Mouse (Mus musculus) induced T-regulatory cell, adult 2 months (primary cell): ENCODE results near the gene Tldc2.
A peak's percentile ranks its signal among the peaks of the same experiment; 100 is the strongest.

Experiments used
- DNase-seq: peaks from one replicate; pipeline ENCODE4 v3.0.0-alpha.2; 2012; ENCODE audit warnings: low read depth

The Tldc2 gene

DNA sequence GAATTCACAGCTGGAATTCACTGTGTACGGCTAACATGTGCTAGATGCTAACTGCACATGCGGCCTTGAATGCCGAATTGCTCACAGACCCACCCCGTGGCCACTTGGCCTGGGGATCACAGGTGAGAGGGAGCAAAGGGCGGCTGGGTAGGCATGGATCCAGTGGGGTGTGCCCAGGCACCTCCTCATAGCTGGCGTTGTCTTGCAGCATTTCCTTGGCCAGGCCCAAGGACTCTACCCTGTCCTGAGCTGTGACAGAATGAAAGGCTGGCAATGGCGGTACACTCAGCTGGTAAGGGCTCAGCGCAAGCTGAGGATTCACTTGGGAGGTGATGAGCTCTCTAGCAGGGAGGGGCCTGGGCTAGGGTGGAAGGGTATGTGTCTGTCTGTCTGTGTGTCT lies at the start of gene Tldc2:
Gene Tldc2 (plus strand): TSS at position 260 of the 400 bp plus-strand sequence.
- no peak for DNase-seq

DNA sequence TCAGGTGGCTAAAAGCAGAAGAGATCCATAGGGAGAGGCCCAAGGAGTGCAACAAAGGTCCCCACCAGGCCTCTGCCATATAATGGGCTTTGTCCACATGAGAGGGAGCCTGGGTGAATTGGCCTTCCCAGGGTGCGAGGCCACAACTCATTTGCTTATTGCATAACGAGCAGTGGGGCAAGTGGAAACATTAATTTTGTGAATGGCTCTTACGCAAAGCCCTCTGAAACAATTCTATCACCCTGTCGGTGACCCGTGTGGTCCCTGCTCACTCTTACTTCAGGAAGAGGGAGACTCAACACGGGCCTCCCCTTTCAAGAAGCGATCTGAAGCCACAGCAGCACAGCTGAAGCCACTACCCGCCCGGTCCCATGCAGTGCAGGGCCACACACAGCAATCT lies 49.6 kb upstream of the Tldc2 start:
- DNase-seq, result no peak

DNA sequence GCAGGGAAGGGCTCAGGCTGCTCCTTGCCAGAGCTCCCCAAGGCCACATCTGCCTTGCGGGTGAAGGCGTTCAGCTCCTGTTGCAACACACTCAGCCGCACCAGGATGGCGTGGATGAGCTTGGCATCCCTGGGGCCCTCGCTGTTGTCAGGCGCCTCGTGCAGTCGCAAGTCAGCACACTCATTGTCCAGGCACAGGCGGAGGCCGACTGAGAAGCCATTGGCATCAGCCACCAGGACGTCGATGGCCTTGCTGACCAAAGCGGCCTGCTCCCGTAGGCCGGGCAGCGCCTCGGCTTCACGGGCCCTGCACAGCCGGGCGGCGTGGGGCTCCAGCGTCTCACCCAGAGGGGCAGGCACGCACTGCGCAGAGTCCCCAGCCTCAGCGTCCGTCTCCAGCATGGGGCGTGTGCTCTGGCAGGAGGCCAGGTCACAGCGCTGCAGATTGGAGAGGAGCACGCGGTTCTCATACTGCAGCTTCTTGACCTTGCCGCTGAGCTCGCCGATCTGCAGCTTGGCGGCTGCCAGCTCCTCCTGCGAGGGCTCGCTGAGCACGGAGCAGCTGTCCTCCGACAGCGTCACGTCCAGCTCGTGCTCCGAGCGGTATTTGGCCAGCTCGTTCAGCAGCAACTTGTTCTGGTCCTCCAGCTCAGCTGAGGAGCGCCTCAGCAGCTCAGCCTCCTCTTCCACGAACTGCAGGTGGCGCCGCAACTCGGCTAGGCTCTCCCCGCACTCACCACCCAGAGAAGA lies 46.8 kb upstream of the Tldc2 start:
- DNase-seq, result no peak

DNA sequence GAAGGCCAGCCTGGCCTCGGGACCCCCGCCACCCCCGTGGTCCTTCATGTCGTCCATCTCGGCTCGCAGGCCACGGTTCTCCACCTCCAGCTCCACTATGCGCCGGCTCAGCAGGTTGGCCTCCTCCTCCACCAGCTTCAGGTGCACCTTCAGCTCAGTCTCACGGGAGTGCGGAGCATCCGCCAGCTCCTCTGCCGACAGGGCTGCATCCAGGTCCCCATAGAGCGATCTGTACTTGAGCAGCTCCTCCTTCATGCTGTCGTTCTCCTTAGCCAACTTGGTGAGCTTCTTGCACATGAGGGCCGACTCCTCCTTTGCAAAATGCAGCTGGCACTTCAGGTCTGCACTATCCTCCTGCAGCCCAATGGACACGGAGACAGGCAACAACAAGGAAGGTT lies 46.2 kb upstream of the Tldc2 start:
- no peak for DNase-seq

DNA sequence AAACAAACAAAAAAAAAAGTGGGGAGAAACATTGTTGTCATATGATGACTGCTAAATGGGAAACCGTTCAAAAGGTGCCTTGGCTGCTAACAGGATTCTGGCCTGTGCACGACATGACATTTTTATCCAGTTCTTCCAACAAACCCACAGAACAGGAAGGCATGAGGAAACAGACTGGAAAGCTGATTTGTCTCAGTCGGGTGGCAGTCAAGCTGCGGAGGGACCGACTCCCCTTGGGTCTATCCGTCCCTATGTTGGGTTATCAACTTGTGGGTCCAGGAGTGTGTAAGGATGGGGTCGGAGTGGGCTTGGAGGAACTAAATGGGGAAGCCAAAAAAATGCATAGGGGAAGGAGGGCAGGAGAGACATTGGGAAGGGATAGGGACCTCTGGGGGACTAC lies 45.4 kb upstream of the Tldc2 start:
- no peak for DNase-seq

DNA sequence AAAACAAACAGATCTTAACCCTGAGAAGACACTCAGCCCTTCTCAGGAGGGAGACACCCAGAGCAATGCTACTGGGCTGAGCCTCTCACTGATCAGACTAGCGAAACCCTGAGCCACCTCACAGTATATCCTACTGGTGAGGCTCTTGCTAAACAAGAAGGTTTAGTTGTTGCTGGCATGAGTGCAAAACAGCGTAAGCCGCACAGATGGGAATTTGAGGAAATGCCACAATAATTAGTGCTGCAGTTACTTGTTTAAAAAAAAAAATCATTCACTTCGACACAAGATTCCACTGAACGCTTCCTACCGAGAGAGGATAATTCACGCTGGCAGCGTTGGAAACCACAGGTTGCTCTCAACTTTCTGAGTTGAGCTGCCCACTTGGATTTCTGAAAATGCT lies 43.3 kb upstream of the Tldc2 start:
- no peak for DNase-seq

DNA sequence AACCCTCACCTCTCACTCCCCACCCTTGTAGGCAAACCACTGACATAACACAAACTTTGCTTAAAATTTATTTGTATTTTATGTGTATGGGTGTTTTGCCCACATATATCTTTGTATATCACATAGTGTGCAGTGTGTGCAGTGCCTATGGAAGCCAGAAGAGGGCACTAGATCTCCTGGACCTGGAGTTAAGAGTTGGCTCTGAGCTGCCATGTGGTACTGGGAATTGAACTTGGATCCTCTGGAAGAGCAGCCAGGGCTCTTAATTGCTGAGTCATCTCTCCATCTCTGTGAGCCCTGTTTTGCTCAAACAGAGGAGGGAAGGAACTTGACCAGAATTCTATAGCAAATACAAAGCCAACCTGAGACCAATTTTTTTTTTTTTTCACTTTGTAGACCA lies 42.9 kb upstream of the Tldc2 start:
- DNase-seq, result peak; percentile 22

DNA sequence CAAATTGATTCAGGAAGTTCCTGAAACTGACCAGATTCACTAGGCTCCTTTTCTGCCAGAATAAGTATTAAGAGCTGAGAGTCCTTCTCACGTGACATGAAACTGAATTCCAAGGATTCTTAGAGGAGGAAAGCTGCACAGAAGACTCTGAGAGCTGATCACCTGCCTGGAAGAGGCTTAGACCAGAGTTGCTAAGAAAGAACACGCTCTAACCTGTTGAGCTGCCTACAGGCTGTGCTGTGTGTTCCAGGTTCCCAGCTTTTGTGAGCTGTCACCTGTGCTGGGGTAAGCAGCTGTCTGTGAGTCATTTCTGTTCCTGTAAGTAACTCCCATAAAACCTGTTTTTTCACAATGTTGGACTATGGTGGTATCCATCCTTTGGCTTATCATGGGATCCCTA lies 40.9 kb upstream of the Tldc2 start:
- DNase-seq, result no peak

DNA sequence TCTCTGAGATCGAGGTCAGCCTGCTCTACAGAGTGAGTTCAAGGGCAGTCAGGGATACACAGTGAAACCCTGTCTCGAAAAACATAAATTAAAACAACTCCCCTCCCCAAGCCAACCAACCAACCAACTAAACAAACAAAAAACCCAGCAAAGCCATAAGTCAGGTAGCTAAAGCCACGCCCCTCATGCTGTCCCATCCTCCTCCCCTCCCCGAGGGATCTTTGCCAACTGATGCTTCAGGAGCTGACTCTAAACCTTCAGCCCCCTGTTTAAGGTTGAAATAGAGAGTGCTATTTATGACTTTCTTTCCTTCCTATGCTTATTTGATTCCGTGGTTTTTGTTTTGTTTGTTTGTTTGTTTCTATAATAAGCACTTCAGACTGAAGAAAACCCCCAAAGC lies 39.9 kb upstream of the Tldc2 start:
- DNase-seq, result no peak

DNA sequence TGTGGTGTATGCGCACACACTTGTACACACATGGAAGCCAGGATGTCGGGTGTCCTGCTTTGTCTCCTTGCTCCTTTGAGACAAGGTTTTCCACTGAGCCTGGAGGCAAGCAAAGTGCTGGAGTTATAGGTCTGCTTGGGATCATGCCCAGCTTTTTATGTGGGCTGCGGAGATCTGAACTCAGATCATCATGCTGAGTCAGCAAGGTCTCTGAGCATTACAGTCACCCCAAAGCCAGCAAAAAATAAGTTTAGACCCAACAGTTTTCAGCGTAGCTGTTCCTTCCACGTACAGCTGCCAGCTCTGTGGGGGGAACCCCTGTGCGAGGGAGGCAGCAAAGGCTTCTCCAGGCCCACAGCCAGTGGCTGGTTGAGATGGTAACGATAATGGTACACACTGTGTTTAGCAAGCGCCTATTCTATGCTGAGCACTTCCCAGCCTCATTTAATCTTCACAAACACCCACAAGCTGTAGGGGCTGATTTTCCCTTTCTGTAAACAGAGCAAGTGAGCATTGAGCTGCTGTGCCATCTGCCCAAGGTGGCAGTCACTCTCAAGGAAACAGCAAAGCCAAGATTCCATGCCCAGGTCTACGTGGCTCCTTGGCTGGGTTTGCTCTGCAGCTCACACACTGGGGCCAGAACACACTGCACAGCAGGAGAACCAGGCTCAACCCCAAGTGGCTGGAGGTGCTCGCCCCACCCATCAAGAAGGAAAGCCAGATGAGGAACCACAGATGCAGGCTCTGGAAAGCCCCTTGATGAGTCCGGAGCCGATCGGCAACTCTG lies 38.3 kb upstream of the Tldc2 start:
- no peak for DNase-seq

DNA sequence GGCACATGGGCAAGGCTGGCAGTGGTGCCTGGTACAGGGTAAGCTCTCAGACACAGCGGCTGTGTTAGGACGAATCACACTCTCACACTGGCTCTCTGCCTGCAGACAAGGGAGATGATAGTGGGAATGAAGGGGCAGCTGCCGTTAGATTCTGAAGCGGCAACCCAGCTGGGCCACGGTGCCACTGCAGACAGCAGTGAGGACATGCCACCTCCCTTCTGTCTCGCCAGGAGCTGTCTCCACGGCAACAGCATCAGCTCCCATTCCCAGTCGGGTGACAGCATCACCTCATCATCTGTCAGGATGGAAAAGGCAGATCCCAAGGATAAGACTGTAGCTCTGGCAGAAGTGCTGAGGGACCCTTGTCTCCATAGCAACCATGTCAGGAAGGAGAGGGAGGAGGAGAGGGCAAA lies 37.0 kb upstream of the Tldc2 start:
- DNase-seq, result no peak

DNA sequence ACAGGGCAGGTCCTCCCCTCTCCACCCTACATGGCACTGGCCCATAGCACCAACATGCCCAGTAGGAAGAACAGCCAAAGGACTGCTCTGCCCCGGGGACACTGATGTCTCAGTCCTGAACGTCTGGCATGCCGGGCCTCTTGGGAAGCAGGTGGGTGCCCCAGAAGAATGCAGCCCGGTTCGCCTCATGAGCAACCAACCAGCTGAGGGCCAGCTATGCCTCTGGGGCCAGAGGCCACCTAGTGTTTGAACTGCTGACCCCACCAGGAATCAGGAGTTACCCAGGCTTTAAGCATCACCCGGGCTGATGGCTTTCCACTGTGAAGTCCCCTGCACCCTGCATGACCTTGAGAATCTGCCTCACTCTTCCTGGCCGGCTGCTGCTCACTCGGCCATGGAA lies 34.4 kb upstream of the Tldc2 start:
- DNase-seq, result no peak

DNA sequence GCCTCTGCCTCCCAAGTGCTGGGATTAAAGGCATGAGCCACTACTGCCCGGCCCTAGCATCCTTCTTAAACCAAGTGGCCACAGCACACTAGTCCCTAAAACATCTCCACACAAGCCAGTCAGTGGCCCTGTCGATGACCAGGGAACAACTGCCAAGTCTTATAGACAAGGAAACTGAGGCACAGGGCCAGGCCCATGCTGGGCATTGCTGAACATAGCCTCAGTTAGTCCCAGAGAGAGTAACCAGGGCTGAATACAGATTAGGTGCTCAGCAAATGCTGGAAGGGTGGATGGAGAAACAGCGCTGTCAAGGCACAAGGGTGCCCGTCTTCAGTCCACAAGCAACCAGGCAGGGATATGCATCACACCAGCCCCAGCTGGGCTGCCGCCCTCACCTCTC lies 33.7 kb upstream of the Tldc2 start:
- DNase-seq, result no peak

DNA sequence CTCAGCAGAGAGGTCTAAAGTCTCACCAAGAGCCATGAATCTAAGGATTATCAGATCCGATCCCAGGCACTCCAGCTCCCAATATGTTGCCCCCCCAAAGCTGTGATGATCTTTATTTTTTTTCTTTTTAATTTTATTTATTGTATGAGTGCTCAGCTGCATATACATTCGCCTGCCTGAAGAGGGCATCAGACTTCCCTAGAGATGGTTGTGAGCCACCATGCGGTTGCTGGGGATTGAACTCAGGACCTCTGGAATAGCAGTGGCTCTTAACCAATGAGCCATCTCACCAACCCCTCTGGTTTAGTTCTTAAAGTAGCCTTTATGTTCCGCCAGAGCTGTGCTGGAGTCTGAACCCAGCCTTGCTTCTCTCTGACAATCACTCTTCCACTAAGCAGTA lies 33.1 kb upstream of the Tldc2 start:
- DNase-seq, result no peak

DNA sequence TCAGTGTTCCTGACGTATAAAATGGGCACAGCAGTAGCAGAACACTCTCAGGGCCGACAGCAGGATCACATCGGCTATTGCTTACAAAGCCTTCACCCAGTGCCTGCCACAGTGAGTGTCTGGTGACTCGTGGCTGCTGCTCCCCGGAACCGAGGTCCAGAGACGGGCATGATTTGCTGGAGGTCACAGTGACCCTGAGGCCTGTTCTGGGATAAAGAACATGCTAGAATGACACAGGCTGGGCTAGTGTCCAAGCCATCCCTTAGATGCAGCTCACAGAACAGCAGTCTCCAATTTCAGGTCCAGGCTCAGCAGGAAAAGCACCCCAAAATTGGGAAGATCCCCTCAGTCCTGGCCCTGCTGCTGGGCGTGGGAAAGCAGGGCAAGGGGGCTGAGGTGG lies 32.6 kb upstream of the Tldc2 start:
- DNase-seq, result no peak

DNA sequence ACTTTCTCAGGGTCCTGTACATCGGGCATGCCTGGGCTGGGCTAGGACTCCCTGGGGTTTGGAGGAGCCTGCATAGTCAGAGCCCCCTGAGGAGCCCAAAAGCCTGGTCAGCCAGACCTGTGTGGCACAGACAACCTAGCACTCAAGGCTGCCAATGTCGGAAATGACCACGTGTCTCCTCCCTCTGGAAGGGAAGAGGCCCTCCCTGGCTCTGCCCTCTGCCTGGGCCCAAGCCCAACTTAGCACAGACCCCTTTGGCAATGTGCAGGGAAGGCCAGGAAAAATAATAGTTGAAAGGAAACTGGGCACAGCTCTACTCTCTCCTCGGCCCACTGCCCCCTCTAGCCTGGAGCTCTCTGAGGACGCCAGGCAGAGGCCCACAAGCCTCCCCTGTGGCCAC lies 32.0 kb upstream of the Tldc2 start:
- no peak for DNase-seq

DNA sequence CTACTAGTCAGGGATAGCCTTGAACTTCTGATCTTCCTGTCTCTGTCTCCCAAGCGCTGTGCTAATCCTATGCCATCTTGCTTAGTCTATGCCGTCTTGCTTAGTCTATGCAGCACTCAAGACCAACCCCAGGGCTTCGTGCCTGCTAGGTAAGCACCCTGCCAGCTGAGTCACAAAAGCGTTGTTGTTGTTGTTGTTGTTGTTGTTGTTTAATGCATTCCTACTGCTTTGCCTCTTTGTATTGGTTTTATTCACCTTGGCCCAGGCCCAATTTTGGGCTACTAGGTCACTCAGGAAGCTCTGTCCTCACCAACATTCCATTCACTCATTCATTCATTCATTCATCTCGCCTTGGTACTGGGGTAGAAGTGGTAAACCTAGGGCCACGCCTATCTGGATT lies 31.1 kb upstream of the Tldc2 start:
- no peak for DNase-seq

DNA sequence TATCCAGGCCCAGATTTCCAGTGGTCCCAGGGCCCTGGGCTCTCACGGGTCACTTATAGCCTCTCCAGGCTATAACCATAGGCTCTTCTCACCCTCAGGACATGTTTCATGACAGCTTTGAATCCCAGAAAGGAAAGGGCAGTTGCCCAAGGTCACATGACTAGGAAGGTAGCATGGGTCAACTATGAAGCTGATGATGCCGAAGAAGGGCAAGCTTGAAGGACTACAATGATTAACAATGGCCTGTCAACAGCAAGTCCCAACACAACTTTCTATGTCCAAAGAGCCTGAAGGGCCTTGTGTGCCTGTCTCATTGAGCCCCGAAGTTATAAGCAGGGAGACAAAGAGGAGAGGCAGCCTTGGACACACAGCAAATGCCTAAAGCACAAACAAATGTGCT lies 29.7 kb upstream of the Tldc2 start:
- no peak for DNase-seq

DNA sequence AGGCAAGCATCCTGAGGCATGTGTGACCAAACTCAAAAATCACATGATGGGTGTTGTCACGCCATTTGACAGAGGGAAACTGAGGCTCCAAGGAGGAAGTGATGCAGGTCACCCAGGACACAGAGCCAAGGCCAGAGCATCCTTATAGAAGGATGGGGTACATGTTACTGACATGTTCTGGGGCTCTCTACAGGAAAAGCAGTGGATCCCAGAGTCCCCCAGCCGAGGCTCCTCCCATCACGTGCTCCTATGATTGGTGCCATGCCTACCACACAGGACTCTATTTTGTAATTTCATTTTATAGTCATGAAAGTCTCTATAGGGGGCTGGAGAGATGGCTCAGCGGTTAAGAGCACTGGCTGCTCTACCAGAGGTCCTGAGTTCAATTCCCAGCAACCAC lies 29.1 kb upstream of the Tldc2 start:
- DNase-seq, result no peak

DNA sequence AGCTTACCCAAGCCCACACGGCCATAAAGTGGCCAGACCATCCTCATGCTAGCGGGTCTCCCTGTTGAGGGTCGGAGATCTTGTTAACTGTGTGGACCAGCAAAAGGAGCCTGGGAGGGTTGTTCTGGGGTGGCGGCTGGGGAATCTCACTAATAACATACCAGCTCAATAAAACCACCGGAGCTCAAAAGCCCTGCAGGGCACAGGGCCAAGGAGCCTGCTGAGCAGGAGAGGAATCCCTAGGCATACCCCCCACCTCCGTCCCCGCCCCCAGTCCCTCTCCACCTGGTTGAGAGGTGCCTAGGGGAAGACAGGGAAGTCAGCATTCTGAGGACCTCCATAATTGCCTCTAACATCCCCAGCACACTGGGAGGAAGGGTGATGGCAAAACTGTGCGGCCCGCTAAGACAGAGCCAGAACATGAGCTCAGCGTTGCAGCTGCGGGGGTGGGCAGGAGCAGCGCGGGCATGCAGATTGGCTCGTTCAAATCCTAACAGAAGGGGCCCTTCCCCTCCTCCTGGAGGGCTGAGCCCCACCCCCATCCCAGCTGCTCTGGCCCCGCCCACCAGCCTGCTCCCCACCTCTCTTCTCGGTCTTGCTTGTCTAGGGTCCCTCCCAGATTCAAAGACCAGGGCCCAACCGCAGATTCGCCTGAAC lies 28.4 kb upstream of the Tldc2 start:
- DNase-seq, result no peak

DNA sequence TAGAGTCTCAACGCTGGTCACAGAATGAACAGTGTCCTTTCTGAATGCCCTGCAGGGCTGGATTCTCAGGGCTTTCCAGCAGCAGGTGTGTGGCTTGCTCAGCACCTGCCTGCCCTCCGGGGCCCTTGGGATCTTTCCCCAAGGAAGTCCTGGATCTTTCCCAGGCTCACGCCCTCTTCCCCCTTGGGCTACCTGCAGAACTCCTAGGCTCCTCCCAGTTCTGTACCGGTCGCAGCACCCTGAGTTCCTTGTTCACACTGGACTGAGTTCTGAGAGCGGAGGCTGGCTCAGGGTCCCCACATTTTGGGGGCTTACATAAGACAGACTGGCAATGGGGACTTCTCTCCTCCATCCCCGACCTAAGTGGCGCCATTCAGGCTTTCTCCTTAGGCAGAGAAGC lies 27.7 kb upstream of the Tldc2 start:
- no peak for DNase-seq

DNA sequence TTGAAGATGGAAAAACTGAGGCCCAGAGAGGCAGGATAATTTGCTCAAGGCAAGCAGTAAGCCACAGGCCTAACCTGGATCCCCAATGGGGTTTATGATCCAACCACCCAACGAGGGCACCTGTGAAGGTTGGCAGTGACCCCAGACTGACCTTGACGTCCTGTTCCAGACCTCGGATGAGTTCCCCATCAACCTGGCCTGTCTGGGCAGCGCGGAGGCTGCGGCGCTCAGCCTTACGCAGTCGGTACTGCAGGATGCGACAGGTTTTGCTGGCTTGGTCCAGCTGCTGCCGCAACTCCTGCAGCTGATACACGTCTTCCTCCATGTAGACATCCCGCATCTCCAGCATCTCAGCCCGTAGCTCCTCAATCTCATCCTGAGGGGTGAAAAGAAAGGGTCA lies 26.8 kb upstream of the Tldc2 start:
- no peak for DNase-seq

DNA sequence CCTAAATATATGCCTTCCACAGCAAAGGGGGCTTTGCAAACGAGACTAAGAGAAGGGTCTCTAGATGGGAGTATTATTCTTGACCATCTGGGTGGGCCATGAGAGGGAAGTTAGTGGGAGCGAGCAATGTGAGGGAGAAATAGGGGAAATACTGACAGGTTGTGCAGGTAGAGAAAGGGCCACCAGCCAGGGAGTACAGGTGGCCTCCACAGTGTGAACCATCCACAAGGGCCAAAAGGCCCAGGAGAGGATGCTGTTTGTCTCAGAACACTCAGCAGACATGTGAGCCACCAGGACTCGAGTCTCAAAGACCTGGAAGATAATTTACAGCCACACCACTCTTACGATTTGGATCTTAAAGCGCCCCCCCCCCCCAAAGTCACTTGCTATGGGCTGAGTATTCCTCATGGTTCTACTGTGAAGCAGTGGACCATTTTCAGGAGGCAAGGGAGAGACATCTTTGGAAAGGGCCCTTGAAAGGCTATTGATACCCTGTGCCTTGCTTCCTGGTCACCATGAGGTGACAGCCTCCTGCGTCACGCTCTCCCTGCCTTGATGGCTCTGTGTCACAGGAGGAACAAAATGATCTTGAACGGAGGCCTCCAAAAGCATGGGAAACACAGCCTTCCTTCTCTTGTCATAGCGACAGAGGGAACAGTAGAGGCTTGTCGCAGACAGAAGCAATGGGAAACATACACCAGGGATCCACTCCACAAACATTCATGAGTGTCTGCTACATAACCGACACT lies 26.1 kb upstream of the Tldc2 start:
- DNase-seq, result no peak
